Mouse (Mus musculus) megakaryocyte, embryonic 14.5 days (primary cell): ENCODE measurements around the gene Dusp2.

ENCODE experiments used
- FLI1 ChIP-seq: IDR thresholded peaks from 2 replicates; pipeline ENCODE4 v1.6.1; 2012; ENCODE audit warnings: low read length, inconsistent platforms, mixed read lengths
- GATA1 ChIP-seq: IDR thresholded peaks from 3 replicates; pipeline ENCODE4 v1.6.1; 2012; ENCODE audit warnings: mixed read lengths, low read length, inconsistent platforms, borderline replicate concordance

- TF ChIP-seq GATA1 = no peak
- TF ChIP-seq FLI1 = no peak
These were observed 23.2 kb upstream of the Dusp2 start for GRCm38 (mm10) chr2:127312801-127313200.
